9 mouse cellular contexts compared by ENCODE assay signal in genomic region chr9:107770037-107770373, GRCm38 (mm10). TPM values are rescaled to one million over a fixed set of nuclear protein-coding genes. Genes with fewer than 3 reads are reported as not detected.
A peak's percentile ranks its signal among the peaks of the same experiment; 100 is the strongest.
DNase-seq lines count a peak whose midpoint lies in the region; ATAC-seq and TF ChIP-seq lines count a peak whose summit lies in the region.
"Had no signal": no experiment of that assay in that cellular context is flagged by ENCODE, and none has a peak within 500 bp of the region (broad histone marks: within the 10 kb centered on the region; RNA-seq: fewer than 3 reads in every experiment).

No protein-coding gene starts in this region.

- no peak for ATAC-seq in heart, embryonic 13.5 days (ENCODE audit: extremely low read depth, insufficient number of reproducible peaks, low FRiP score, low TSS enrichment)
- ATAC-seq in forebrain, postnatal 0 days: no peak
- no peak for ATAC-seq in midbrain, embryonic 11.5 days (ENCODE audit: low FRiP score)

- H3K4me1 ChIP-seq in heart, embryonic 13.5 days: peaks cover 21% of the 10 kb centered on the region
- peaks cover 0 to 2% of the 10 kb centered on the region in 2 experiments; a peak in 3 of 4 replicates for H3K4me1 ChIP-seq in ES-E14 (ENCODE audit: control insufficient read depth in 2 of 2, insufficient read depth in 2 of 2, low read length in 2 of 2, poor library complexity in 1 of 2)
- no peaks in the 10 kb centered on the region; the same call in 1 of the 2 replicates for H3K4me1 ChIP-seq in forebrain, postnatal 0 days (ENCODE audit: insufficient read depth)
- peaks cover 14% of the 10 kb centered on the region for H3K4me1 ChIP-seq in midbrain, embryonic 11.5 days (ENCODE audit: control insufficient read depth, insufficient read depth, low read length)

- TF ChIP-seq CTCF in forebrain, postnatal 0 days (IDR thresholded peaks at IDR 0.05; ENCODE audit: low read depth): no peak

- peaks cover 70% of the 10 kb centered on the region for H3K36me3 ChIP-seq in heart, embryonic 13.5 days
- H3K36me3 ChIP-seq in ES-E14 (ENCODE audit: control insufficient read depth, insufficient read depth, low read length, poor library complexity, severe bottlenecking): peaks cover 22% of the 10 kb centered on the region
- peaks cover 36% of the 10 kb centered on the region for H3K36me3 ChIP-seq in forebrain, postnatal 0 days (ENCODE audit: insufficient read depth)
- H3K36me3 ChIP-seq in midbrain, embryonic 11.5 days (ENCODE audit: control insufficient read depth, insufficient read depth, low read length): peaks cover 29% of the 10 kb centered on the region

- H3K9ac ChIP-seq in heart, embryonic 13.5 days: peak overlapping the region; percentile 100
- H3K9ac ChIP-seq in ES-E14 (ENCODE audit: insufficient read depth, low read depth, low read length, poor library complexity, severe bottlenecking): peak overlapping the region; percentile 98
- peak overlapping the region; percentile 100 for H3K9ac ChIP-seq in forebrain, postnatal 0 days
- H3K9ac ChIP-seq in midbrain, embryonic 11.5 days (ENCODE audit: low read length): peak overlapping the region; percentile 99

- DNase-seq in heart, postnatal 14 days: no peak
- no peak for DNase-seq in ES-E14 (ENCODE audit: low read depth, low spot score)
- DNase-seq in forebrain, postnatal 0 days: no peak
- DNase-seq in midbrain, embryonic 11.5 days (ENCODE audit: low spot score, missing footprints): peak; percentile 95
- DNase-seq in right cerebral cortex, postnatal 25 days: no peak
- DNase-seq in urinary bladder, postnatal 10 days (ENCODE audit: low spot score): no peak
- DNase-seq in kidney, adult 9 months: no peak

- WGBS in heart, embryonic 13.5 days: under 1% methylated on average over 9 of the region's 9 CpGs
- under 1% methylated on average over 9 of the region's 9 CpGs for WGBS in forebrain, postnatal 0 days
- 3% methylated on average over 9 of the region's 9 CpGs for WGBS in midbrain, embryonic 11.5 days

- no peaks in the 10 kb centered on the region for H3K27me3 ChIP-seq in heart, embryonic 13.5 days (replicated peaks)
- H3K27me3 ChIP-seq in forebrain, postnatal 0 days (ENCODE audit: insufficient read depth, low read length): no peaks in the 10 kb centered on the region
- no peaks in the 10 kb centered on the region for H3K27me3 ChIP-seq in midbrain, embryonic 11.5 days (ENCODE audit: control insufficient read depth, insufficient read depth, low read length)
- H3K27me3 ChIP-seq: Patski had no signal

- peak overlapping the region; percentile 99 for H3K4me3 ChIP-seq in heart, embryonic 13.5 days
- peak overlapping the region; percentile 84 to 93 for H3K4me3 ChIP-seq in ES-E14 (ENCODE audit: insufficient read depth in 1 of 2, low read depth in 1 of 2, low read length in 2 of 2, poor library complexity in 1 of 2, severe bottlenecking in 1 of 2)
- peak overlapping the region; percentile 100 for H3K4me3 ChIP-seq in forebrain, postnatal 0 days (ENCODE audit: low read depth, low read length)
- peak overlapping the region; percentile 96 for H3K4me3 ChIP-seq in midbrain, embryonic 11.5 days (ENCODE audit: low read depth, low read length)

- peak overlapping the region; percentile 72 for H3K4me2 ChIP-seq in heart, embryonic 13.5 days
- peak overlapping the region; percentile 59 for H3K4me2 ChIP-seq in forebrain, postnatal 0 days (ENCODE audit: low read depth)
- H3K4me2 ChIP-seq in midbrain, embryonic 11.5 days: peak overlapping the region; percentile 73

- H3K27ac ChIP-seq in heart, embryonic 13.5 days (replicated peaks): peak overlapping the region; percentile 95
- H3K27ac ChIP-seq in ES-E14 (ENCODE audit: insufficient read depth, low read depth, low read length, poor library complexity, severe bottlenecking): peak overlapping the region; percentile 79
- H3K27ac ChIP-seq in forebrain, postnatal 0 days (ENCODE audit: low read depth, low read length): peak overlapping the region; percentile 97
- peak overlapping the region; percentile 59 for H3K27ac ChIP-seq in midbrain, embryonic 11.5 days (ENCODE audit: low read depth, low read length)

- H3K9me3 ChIP-seq in heart, embryonic 13.5 days: no peaks in the 10 kb centered on the region
- H3K9me3 ChIP-seq in ES-E14 (ENCODE audit: control insufficient read depth, insufficient read depth, low read depth, low read length): no peaks in the 10 kb centered on the region
- no peaks in the 10 kb centered on the region for H3K9me3 ChIP-seq in forebrain, postnatal 0 days (ENCODE audit: low read length)
- H3K9me3 ChIP-seq in midbrain, embryonic 11.5 days (ENCODE audit: control insufficient read depth, low read length): no peaks in the 10 kb centered on the region

- in situ Hi-C loops in ES-E14 (cut with MboI; ENCODE audit: low sequenced_read_pairs in 2 of 2, unreplicated experiment in 2 of 2): loop anchor here in 1 of 2 experiments (25.0 kb wide), 1 partner anchor 908 kb away; no protein-coding TSS in a partner anchor

- intact Hi-C loops in heart, postnatal 14 days (cut with DNase I): loop anchor here (5.0 kb wide), 1 partner anchor 82 kb away; no protein-coding TSS in a partner anchor

TF ChIP-seq in ES-E14, 5 proteins besides CTCF, POLR2A, EP300 and RAD21:
- no peak for TF ChIP-seq ZC3H11A (IDR thresholded peaks at IDR 0.05; ENCODE audit: borderline replicate concordance, low read depth, low read length)
- TF ChIP-seq CHD2 (IDR thresholded peaks at IDR 0.05; ENCODE audit: low read depth, low read length): no peak
- TF ChIP-seq MAFK (IDR thresholded peaks at IDR 0.05; ENCODE audit: insufficient read depth, low read depth, low read length): no peak
- TF ChIP-seq HCFC1 (IDR thresholded peaks at IDR 0.05; ENCODE audit: borderline replicate concordance, insufficient read depth, low read length): no peak
- no peak for TF ChIP-seq ZNF384 (IDR thresholded peaks at IDR 0.05; ENCODE audit: low read depth, low read length)

RNA-seq across cellular contexts. Expression of gene Rbm5, which starts 0.8 kb away (rescaled TPM):
- 121 and 125 TPM in 2 replicates for polyA plus RNA-seq in heart, embryonic 13.5 days (2015; fragmentation: Nextera tagmentation; extraction: Ambion mirVana)
- 10 to 100 TPM; 74.1 to 76.9 TPM for total RNA-seq in heart, postnatal 14 days (2021)
- 97.7 and 116 TPM in 2 replicates for total RNA-seq in ES-E14 (2012; rRNA removed)
- 173 and 208 TPM in 2 replicates for total RNA-seq in forebrain, postnatal 0 days (2014; rRNA removed)
- polyA plus RNA-seq in forebrain, postnatal 0 days (2015; fragmentation: Nextera tagmentation; extraction: Ambion mirVana): 111 and 152 TPM in 2 replicates
- 186 and 191 TPM in 2 replicates for polyA plus RNA-seq in midbrain, embryonic 11.5 days (2014; fragmentation: Nextera tagmentation; extraction: Ambion mirVana)

RNA-seq across cellular contexts. Expression of gene Sema3f, which starts 59.7 kb away (rescaled TPM):
- polyA plus RNA-seq in heart, embryonic 13.5 days (2015; fragmentation: Nextera tagmentation; extraction: Ambion mirVana): 4.5 and 6.3 TPM in 2 replicates
- 10 to 100 TPM; 17.7 to 18.0 TPM for total RNA-seq in heart, postnatal 14 days (2021)
- 11.5 and 11.6 TPM in 2 replicates for total RNA-seq in ES-E14 (2012; rRNA removed)
- total RNA-seq in forebrain, postnatal 0 days (2014; rRNA removed): 56.6 and 61.4 TPM in 2 replicates
- polyA plus RNA-seq in forebrain, postnatal 0 days (2015; fragmentation: Nextera tagmentation; extraction: Ambion mirVana): 7.1 and 7.8 TPM in 2 replicates
- polyA plus RNA-seq in midbrain, embryonic 11.5 days (2014; fragmentation: Nextera tagmentation; extraction: Ambion mirVana): 9.6 and 11.9 TPM in 2 replicates
